ENCODE assay signal across 18 mouse cellular contexts in genomic region chr8:86288713-86289384, GRCm38 (mm10).
"Had no signal": no experiment of that assay in that cellular context is flagged by ENCODE, and none has a peak within 500 bp of the region (broad histone marks: within the 10 kb centered on the region; RNA-seq: fewer than 3 reads in every experiment).

No protein-coding gene starts in this region.

- ATAC-seq: liver, postnatal 0 days had no signal

- H3K27me3 ChIP-seq: liver, embryonic 13.5 days; neural tube, embryonic 15.5 days; stomach, embryonic 15.5 days had no signal

- H3K4me2 ChIP-seq: liver, embryonic 13.5 days; neural tube, embryonic 15.5 days; stomach, embryonic 15.5 days had no signal

- H3K9ac ChIP-seq: liver, embryonic 13.5 days; liver, postnatal 0 days; neural tube, embryonic 15.5 days; stomach, embryonic 15.5 days had no signal

- H3K9me3 ChIP-seq: liver, embryonic 13.5 days; midbrain, embryonic 10.5 days; neural tube, embryonic 15.5 days; stomach, embryonic 15.5 days had no signal

- H3K4me3 ChIP-seq: layer of hippocampus, adult 2 months; left cerebral cortex, adult 2 months; liver, embryonic 13.5 days; midbrain, embryonic 10.5 days; myocyte; neural tube, embryonic 15.5 days; stomach, embryonic 15.5 days had no signal

- H3K27ac ChIP-seq: layer of hippocampus, adult 2 months; left cerebral cortex, adult 2 months; liver, embryonic 13.5 days; midbrain, embryonic 10.5 days; neural tube, embryonic 15.5 days; stomach, embryonic 15.5 days had no signal

- DNase-seq: kidney, adult 18-20 months; kidney, postnatal 10 days; kidney, postnatal 4 days; liver; liver, embryonic 13.5 days; liver, postnatal 0 days; lung, postnatal 36 days; midbrain, embryonic 14.5 days; retina, postnatal 1 day; right cerebral cortex, postnatal 14 days; thymus, adult 2 months; thymus, postnatal 25 days had no signal

- H3K36me3 ChIP-seq: liver, embryonic 13.5 days; midbrain, embryonic 10.5 days; neural tube, embryonic 15.5 days; stomach, embryonic 15.5 days had no signal

- H3K4me1 ChIP-seq: liver, embryonic 13.5 days; midbrain, embryonic 10.5 days; neural tube, embryonic 15.5 days; stomach, embryonic 15.5 days had no signal
